Mouse (Mus musculus): Measurements from ENCODE around the gene Bnip2. TPM values are rescaled to one million over a fixed set of nuclear protein-coding genes. Genes with fewer than 3 reads are reported as not detected.

Gene Bnip2
- 150 and 154 TPM in 2 replicates for total RNA-seq (2017)

DNA sequence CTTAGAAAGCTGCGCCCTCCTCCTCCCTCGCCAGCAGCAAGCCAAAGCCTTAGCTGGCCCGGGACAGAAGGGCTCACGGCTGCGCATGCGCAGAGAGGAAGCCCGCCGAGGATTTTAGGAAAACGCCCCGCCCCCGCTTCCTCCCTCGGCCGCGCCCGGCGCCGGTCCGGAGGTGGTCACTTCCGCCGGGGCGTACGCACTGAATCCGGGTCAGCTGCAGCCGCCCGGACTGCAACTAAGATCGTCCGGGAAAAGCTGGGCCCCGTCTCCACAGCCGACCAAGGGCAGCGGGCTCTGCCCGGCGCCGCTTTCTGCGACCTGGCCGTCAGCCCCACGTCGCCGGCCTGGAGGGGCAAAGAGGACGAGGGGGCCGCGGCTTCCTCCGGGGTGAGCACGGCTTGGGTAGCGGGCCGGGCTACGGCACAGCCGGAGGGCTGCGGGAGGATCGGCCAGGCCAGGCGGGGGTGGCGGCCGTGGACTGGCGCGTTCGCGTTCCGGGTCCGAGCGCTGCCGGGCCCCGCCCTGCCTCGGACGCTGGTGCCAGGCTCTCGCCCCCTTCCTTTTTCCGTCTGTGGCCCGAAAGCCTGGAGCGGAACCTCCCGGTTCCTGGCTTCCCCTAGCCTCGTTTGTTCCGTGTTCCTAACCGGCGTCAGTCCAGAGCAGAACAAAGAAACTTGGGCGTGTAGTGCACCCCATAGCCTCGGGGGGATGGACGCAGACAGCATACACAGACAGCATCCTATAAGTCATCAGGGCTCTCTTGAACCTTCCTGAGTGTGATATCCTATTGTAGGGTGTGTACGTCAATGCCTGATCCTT, at the start of gene Bnip2:
Gene Bnip2, plus strand, starts transcription at position 164 of the 819 bp plus-strand sequence.
- ATAC-seq (ENCODE audit: extremely low read depth, insufficient number of reproducible peaks, low FRiP score, poor library complexity, severe bottlenecking): peak; percentile 51

DNA sequence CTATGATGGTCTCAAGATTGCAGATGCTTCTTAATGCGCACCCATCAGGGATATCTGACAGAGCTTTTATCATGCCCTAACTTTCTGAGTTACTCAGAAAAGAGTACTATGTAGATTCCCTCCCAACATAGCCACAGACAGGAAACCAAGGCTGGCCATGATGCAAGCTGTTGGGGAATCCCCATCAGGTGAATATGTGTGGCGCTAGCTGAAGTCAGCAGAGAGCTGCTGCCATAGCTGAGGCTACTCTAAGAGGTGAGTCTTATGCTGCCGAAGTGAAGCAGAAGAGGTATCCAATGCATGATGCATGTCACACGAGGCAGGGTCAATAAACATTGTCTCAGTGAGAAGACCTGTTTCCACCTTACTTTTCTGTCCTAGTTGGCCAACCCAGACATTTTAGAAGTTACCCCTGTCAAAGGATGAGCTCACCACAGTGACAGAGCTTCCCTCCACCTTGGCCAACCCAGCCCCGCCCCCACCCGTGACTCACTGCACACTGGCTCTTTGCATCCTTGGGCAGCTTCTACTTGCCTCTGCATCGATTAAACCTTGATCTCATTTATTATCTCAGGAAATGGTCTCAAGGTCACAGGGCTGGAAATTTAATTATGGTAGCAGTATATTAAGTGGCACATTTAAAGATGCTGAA, 48.3 kb upstream of the Bnip2 start:
- ATAC-seq (ENCODE audit: extremely low read depth, insufficient number of reproducible peaks, low FRiP score, poor library complexity, severe bottlenecking): no peak

DNA sequence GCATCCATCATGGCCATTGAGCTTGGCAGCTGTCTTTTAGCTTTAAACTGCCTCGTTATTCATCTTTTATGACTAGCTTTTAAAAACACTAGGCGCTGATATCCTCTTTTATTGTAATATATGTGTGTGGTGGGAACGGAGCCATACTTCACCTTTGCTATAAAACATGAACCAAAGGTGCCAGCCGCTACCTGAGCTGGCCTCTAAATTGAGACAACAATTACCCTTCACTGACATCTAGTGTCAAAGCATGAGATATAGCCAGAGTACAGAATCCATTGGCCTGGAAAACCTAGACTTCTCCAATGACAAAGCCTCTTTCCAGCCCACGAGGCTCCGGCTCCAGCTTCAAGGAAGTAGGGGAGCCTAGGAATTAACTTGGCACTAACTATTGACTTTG, 47.7 kb upstream of the Bnip2 start:
- no peak for ATAC-seq (ENCODE audit: extremely low read depth, insufficient number of reproducible peaks, low FRiP score, poor library complexity, severe bottlenecking)

DNA sequence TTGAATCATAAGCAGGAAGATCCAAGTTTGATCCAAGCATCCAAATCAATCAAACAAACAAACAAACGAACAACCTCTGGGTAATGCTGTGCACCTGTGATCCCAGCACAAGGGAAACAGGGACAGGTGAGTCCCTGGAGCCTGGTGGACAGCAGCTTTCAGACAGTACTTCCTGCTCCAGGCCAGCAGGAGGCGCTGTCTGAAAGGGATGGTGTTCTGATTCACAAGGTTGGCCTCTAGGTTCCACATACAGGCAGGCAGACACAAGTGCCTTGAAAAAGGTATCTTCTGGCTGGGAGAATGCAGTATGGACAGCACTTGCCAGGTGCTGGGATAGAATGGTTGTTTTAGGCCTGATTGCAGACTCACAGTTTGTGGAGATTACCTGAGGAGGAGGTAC, 40.3 kb upstream of the Bnip2 start:
- peak; percentile 78 for ATAC-seq (ENCODE audit: extremely low read depth, insufficient number of reproducible peaks, low FRiP score, poor library complexity, severe bottlenecking)

DNA sequence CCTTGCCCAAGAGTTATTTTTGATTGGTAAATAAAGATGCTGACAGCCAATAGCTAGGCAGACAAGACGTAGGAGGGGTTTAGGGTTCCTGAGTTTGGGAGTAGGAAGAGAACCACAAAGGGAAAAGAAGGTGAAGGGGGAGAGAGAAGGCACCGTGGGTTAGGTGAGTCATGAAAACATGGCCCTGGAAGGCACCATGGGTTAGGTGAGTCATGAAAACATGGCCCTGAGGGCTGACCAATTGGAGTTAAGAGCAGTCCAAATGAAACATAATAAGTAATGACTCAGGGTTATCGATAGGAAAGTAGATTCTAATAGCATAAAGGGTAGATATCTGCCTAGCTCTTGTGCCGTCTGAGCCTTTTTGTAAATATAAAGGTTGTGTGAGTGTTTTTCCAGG, 39.6 kb upstream of the Bnip2 start:
- no peak for ATAC-seq (ENCODE audit: extremely low read depth, insufficient number of reproducible peaks, low FRiP score, poor library complexity, severe bottlenecking)

DNA sequence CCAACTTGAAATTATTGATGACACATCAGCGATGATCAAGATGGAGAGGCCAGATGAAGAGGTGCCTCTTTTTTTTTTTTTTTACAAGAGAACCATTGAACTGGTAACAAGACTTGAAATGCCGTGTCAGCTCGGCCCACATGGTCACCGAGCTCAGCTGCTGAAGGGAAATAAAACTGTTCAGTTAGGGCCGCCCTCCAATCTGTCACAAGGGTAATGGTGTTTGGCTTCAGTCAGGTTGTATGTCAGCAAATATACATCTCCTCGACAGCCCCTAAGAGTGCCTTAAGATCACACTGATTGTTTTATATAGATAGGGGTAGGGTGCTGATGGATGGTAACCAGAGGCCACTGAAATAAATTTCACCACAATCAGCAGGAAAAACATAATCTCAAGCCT, 28.3 kb upstream of the Bnip2 start:
- ATAC-seq (ENCODE audit: extremely low read depth, insufficient number of reproducible peaks, low FRiP score, poor library complexity, severe bottlenecking): no peak

DNA sequence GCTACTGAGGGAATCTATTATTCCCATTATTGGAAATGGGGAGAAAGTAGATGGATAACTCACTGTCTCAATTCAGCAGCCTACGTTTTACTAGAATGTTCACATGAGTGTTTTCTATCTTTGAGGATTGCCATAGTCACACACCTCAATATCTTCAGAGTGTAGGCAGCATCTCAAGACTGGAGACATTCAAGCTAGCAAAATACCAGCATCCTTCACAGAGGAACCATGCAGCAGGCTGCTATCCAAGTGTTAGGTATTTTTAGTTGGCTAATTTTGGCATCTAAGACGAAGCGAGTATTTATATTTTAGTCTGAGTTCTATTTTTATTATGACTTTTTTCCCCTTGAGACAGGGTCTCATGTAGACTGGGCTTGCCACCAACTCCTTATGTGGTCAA, 24.9 kb upstream of the Bnip2 start:
- ATAC-seq (ENCODE audit: extremely low read depth, insufficient number of reproducible peaks, low FRiP score, poor library complexity, severe bottlenecking): no peak

DNA sequence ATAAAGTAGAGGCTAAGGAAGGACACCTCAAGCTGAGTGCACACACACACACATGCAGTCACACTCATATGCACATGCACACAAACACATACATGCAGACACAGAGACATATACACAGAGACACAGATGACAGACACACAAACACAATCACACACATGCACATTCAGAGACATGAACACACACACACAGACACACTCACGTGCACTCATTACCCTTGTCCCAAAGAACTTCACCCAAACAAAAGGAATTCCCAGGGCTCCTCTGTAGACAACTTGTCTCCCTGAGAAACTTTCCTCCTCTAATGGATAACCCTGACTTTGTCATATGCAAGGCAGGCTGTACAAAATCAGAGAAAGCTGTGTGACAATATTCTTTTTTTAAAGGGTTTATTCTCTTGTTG, 3.7 kb upstream of the Bnip2 start:
- ATAC-seq (ENCODE audit: extremely low read depth, insufficient number of reproducible peaks, low FRiP score, poor library complexity, severe bottlenecking): no peak

DNA sequence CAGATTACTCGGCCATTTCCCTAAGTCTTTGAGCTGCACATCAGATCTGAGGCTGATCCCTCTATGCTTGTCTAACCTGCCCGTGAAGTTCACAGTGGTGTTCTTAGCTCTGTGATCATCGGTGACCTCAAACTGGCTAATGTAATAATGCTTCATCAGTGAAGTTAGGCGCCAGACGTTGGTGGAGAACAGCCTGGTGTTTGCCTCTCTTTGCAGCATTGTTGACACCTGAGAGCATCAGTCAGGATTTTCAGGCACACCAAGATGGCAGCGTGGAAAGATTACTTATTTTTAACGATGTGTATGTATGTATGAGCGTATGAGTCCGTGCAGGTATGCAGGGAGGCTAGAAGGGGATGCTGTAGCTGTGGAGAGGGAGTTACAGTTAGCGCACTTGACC, 3.2 kb upstream of the Bnip2 start:
- ATAC-seq (ENCODE audit: extremely low read depth, insufficient number of reproducible peaks, low FRiP score, poor library complexity, severe bottlenecking): no peak

DNA sequence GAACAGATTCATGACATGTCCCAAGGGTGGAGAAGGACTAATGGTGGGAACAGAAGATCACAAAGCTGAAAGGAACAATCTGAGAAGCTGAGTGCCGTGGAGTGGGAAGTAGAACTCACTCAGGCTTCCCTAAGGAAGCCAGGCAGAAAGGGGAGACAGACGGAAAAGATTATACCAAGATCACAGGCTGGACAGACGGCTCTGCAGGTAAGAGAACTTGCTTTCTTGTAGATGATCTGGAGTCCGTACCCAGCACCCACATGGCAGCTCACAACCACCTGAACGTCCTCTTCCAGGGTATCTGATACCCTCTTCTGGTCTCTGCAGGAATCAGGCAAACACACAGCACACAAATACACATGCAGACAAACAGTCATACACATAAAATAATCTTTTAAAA, 2.7 kb upstream of the Bnip2 start:
- ATAC-seq (ENCODE audit: extremely low read depth, insufficient number of reproducible peaks, low FRiP score, poor library complexity, severe bottlenecking): no peak

DNA sequence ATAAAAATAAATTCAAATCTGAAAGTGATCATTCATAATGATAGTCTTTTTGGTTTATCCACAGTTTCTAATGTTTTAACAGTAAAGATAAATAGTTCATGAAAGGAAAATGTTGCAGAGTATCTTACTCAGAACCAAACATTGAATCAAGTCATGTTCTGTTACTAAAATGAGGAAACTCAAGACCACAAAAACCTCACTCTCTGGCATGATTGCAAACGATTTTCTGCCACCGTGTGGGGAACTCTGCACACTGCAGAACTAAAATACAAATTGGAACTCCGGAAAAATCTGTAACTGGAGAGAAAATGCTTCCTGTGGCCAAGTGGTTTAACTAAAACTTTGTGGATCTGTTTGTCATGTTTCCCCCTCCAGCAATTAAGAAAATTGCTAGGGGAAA, 1.7 kb upstream of the Bnip2 start:
- peak; percentile 71 for ATAC-seq (ENCODE audit: extremely low read depth, insufficient number of reproducible peaks, low FRiP score, poor library complexity, severe bottlenecking)

DNA sequence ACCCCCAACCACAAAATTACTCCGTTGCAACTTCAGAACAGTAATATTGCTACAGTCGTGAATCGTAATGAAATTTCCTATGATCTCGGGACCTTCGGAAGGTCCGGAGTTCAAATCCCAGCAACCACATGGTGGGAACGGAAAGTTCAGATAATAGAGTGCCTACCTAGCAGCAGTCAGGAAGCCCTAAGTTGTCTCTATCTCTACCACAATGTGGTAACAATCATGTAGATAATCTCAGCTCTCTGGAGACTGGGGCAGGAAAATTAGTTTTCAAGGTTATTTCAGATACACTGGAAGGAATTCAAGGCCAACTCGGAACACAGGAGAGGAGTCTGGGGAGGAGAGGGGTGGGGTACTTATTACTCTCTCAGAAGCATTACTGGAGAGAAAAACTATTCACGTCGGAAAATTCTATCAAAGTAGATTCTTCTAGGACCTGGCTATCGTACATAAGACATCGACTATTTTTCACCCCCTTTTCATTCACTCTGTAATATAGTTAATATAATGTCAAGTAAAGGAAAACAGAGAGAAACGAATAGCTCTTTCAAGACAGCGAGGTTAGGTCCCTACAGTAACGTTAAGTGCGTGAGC, 462 bp upstream of the Bnip2 start:
- ATAC-seq (ENCODE audit: extremely low read depth, insufficient number of reproducible peaks, low FRiP score, poor library complexity, severe bottlenecking): no peak

DNA sequence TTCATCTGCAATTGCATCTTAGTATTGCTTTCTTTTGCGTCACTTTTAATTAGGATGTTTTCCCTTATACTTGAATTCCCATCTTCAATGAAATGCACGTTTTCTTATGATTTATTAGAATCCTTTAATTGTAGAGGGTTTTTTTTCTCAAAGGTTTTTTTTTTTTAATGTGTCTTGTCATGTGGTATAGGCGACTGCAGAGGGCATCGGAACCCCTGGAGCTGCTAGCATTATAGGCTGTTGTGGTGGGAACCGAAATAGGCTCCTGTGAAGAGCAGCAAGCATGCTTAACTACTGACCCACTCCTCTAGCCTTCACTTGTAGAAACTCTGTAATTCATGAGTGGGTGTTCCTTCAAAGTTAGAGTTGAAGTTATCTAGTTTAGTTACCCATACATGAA, 1.1 kb downstream of the Bnip2 start:
- ATAC-seq (ENCODE audit: extremely low read depth, insufficient number of reproducible peaks, low FRiP score, poor library complexity, severe bottlenecking): no peak

DNA sequence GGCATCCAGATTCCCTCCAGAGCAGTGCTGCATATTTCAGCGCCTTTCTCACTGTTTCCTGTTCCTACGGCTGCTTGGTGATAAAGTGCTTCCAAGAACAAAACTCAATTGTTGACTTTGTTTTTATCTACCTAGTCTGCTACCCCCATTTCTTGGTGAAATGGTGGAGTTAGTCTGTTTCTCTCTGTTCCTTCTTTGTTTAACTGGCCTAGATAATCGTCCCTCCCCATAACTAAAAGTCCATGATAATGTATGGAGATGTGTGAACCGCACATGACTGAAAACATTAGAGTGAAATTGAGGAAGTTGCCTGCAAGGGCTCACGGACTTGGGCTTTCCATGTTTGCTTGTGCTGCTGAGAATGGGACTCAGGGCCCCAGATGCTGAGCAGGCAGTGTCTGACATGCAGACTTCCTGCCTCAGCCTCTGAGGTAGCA, 3.6 kb downstream of the Bnip2 start:
- ATAC-seq (ENCODE audit: extremely low read depth, insufficient number of reproducible peaks, low FRiP score, poor library complexity, severe bottlenecking): no peak

DNA sequence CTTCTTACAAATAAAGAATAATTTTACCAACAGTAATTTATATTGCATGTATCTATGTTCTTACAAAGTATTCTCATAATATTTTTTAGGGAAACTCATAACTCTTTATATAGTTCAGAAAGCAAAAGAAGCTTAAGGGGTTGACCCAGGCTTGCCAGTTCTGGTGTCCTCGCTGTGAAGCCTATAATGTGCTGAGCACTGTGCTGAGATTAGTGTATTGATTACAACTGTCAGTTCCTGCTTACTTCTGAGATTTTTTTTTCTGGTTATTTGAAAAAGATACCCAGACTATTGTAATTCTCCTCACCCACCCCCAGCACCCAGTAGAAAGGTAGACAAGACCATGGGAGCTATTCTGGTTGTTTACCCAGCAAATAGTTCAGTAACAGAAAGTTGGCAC, 4.2 kb downstream of the Bnip2 start:
- ATAC-seq (ENCODE audit: extremely low read depth, insufficient number of reproducible peaks, low FRiP score, poor library complexity, severe bottlenecking): no peak

DNA sequence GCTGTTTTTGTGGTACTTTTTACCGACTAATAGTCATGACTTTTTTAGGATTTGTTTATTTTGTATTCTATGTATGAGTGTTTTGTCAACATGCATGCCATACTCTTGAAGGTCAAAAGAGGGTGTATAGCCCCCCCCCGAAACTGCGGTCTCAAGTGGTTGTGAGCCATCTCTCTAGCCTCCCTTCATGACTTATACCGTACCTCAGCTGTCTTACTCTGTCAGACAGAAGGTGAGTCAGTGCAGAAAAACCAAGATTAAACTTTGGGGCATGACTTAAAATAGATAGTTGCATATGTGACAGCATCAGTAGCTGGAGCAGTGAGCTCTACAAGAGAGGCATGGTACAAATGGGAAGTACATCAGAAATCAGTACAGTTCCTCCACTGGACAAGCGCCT, 5.3 kb downstream of the Bnip2 start:
- ATAC-seq (ENCODE audit: extremely low read depth, insufficient number of reproducible peaks, low FRiP score, poor library complexity, severe bottlenecking): no peak

DNA sequence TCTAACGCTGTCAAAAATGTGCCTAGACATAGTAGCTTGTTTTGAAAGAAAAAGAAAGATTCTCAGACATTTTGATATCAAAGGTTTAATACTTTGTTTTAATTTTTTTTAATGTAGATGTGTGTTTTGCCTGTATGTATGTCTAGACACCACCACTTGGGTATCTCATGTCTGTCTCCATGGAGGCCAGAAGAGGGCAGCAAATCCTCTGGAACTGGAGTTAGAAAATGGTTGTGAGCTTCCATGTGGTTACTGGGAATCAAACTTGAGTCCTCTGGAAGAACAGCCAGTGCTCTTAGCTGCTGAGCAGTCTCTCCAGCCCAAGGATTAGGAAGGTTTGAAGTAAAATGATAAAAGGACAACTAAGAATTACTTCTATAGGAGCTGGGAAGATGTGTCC, 10.1 kb downstream of the Bnip2 start:
- no peak for ATAC-seq (ENCODE audit: extremely low read depth, insufficient number of reproducible peaks, low FRiP score, poor library complexity, severe bottlenecking)

DNA sequence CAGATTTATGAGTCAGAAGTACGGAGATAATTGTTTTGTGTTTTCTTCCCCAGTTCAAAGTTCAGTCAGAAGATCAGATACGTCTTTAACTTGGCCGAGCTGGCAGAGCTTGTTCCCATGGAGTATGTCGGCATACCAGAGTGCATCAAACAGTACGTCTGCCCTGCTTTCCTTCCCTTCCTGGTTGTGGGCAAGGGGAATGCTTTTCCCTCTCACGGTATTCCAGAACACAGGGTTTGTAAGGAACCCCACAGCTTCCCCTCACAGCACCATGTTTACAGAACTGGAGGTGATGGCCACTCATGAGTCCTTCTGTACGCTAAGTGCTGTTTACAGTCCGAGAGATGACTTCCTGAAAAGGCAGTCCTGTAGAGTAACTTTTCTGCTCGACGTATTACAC, 14.2 kb downstream of the Bnip2 start:
- no peak for ATAC-seq (ENCODE audit: extremely low read depth, insufficient number of reproducible peaks, low FRiP score, poor library complexity, severe bottlenecking)

DNA sequence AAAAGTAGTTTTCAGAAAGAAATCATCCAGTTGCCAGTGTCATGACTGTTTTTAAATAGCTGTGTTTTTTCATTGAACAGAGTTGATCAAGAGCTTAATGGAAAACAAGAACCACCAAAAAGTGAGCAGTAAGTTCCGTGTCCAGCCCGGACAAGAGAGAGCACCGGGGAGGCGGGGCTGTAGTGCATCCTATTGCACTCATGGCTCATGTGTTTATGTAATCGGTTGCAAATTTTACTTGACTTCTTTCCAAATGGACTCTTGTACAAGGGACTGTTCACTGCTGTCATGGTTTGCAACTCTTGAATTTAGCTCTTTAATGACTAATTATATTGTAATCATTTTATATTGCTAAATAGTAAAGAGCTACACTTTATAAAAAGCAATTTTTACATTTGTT, 17.7 kb downstream of the Bnip2 start:
- no peak for ATAC-seq (ENCODE audit: extremely low read depth, insufficient number of reproducible peaks, low FRiP score, poor library complexity, severe bottlenecking)

DNA sequence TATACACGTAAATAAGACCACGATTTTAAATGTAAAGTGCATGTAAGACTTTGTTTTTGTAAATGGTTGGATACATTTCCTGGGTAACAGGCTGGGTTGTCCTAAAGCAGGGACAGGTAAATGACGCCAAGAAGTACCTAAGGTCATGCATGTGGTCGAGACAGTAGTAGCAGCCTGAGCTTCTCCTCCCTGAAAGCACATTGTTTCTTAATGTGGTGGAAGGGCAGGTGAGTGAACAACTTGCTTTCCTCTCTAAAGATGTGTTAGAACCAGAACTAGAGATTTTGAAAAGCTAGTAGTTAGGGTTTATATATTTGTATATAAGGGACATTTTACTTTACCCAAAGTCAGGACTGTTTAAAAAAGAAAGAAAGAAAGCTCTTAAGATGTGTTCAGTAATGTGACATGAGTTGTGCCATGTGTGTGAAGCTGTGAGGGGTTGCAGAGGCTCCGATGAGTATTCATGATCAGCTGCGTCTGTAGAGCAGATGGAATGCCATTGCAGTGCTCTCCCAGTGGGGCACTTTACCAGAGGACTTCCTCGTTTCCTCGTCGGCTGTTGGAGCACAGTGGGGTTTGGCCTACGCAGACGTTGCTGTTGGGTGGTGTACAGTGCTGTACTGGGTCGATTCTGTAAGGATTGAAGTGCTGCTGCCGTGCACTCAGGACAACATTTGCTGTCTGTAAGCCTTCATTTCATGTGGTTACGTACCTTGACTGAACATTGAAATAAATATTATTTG, 18.4 kb downstream of the Bnip2 start:
- no peak for ATAC-seq (ENCODE audit: extremely low read depth, insufficient number of reproducible peaks, low FRiP score, poor library complexity, severe bottlenecking)
